Mouse (Mus musculus) spleen, adult 2 months (tissue): ENCODE results near the gene Zfand3. TPM values are rescaled to one million over a fixed set of nuclear protein-coding genes. Genes with fewer than 3 reads are reported as not detected.
A peak's percentile ranks its signal among the peaks of the same experiment; 100 is the strongest.

ENCODE experiments used
- DNase-seq, 2 experiments: peaks; one replicate each; pipeline versions ENCODE4 v3.0.0 to v3.0.0-alpha.2; 2012 to 2021; ENCODE audit warnings: low spot score in 2 of 2, low read depth in 1 of 2
- H3K27ac ChIP-seq: fragments of 200-500 bp; 2 replicates; pipeline ENCODE4 v1.5.1; 2012; ENCODE audit warnings: low read length, inconsistent platforms; ENCODE audit not compliant: insufficient read depth
- H3K27me3 ChIP-seq: fragments of 200-500 bp; 2 replicates; pipeline ENCODE4 v1.6.1; 2012; ENCODE audit warnings: mild to moderate bottlenecking, moderate library complexity, low read length, inconsistent platforms; ENCODE audit not compliant: control insufficient read depth, insufficient read depth
- H3K36me3 ChIP-seq: fragments of 200-500 bp; 2 replicates; pipeline ENCODE4 v1.6.1; 2012; ENCODE audit warnings: mild to moderate bottlenecking, low read length, inconsistent platforms; ENCODE audit not compliant: control insufficient read depth, insufficient read depth
- H3K4me1 ChIP-seq: fragments of 200-500 bp; 2 replicates; pipeline ENCODE4 v1.6.1; 2011; ENCODE audit warnings: inconsistent platforms; ENCODE audit not compliant: control insufficient read depth, insufficient read depth, insufficient read length
- H3K4me3 ChIP-seq: fragments of 200-500 bp; 2 replicates; pipeline ENCODE4 v1.5.1; 2011; ENCODE audit warnings: mild to moderate bottlenecking, inconsistent platforms; ENCODE audit not compliant: insufficient read depth, insufficient read length; ENCODE audit errors: extremely low read depth
- CTCF ChIP-seq: fragments of 200-500 bp; IDR thresholded peaks from 2 replicates; pipeline ENCODE4 v1.5.1; 2011; ENCODE audit warnings: mild to moderate bottlenecking, inconsistent platforms; ENCODE audit not compliant: insufficient read depth, insufficient read length, insufficient replicate concordance; ENCODE audit errors: extremely low read depth
- POLR2A ChIP-seq: fragments of 200-500 bp; IDR thresholded peaks from 2 replicates; pipeline ENCODE4 v1.6.1; 2011; ENCODE audit warnings: low read depth, low read length, inconsistent platforms
- WGBS: fragments of 180-500 bp; shearing (Covaris S2); methylation state at CpG from one replicate; pipeline ENCODE4 v1.1.7; 2018; 5-methylcytosine and 5-hydroxymethylcytosine counted together
- polyA plus RNA-seq: library from polyadenylated mRNA; depleted of rRNA; stranded (reverse); fragments of >200 nt; gene quantifications from 2 replicates; pipeline ENCODE4 v1.2.3, GENCODE M21; 2012

Zfand3 gene
- polyA plus RNA-seq, 1 experiment = 50.5 TPM

DNA sequence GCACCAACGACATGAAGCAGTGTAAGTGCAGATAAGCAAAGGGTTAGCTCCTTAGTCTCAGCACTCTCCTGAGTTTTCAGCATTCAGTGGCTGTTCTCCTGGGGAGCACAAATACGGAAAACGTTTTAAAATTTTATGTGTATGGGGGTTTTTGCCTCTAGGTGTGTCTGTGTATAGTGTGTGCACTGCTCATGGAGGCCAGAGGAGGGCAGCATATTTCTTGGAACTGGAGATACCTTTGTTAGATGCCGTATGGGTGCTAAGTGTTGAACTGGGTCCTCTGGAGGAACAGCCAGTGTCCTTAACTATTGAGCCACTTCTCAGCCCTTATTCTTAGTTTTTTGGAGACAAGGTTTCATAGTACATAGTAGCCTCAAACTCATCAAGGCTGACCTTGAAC lies 10.1 kb downstream of the Zfand3 start:
- Histone ChIP-seq H3K27me3 (no peaks in the 10 kb centered on the region), H3K4me3 (no peak overlapping the region), H3K4me1 (peaks cover 2% of the 10 kb centered on the region; the same call in 1 of the 2 replicates), H3K27ac (no peak overlapping the region), H3K36me3 (no peaks in the 10 kb centered on the region)
- WGBS = 96% methylated on average over 4 of the region's 4 CpGs
- DNase-seq = no peak
- TF ChIP-seq CTCF (no peak), POLR2A (no peak)

DNA sequence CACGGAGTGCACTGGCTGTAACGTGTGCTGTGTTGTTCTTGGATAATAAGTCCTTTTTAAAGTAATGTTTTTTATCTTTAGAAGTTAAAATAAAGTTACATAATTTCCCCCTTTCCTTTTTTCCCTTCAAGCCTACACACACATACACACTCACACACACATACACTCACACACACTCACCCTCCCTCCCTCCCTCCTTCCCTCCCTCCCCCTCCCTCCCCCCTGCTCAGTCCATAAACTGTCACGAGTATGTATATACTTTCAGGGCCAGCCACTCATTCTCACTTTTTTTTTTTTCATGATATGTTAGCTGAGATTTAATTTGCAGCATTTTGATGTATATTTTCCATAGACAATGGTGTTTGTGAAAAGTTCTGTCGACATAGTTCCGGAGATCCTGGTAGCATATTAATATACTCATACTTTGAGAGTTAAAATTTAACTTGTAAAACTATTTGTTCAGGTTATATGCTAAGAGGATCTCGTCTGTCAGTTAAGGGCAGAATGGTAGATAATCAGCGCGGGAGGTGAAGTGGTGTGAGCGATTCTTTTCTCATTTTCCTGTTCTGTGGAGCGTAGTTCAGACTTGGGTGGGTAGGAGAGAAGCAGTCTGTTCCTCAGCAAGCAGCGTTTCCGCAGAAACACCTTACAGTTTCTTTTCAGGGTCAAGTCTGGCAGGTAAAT lies 14.5 kb downstream of the Zfand3 start:
- 90% methylated on average over 12 of the region's 12 CpGs for WGBS
- TF ChIP-seq POLR2A = no peak
- TF ChIP-seq CTCF = no peak
- Histone ChIP-seq H3K4me1 (peaks cover 2% of the 10 kb centered on the region; the same call in 1 of the 2 replicates), H3K27me3 (no peaks in the 10 kb centered on the region), H3K4me3 (no peak overlapping the region), H3K27ac (no peak overlapping the region), H3K36me3 (no peaks in the 10 kb centered on the region)
- no peak for DNase-seq

DNA sequence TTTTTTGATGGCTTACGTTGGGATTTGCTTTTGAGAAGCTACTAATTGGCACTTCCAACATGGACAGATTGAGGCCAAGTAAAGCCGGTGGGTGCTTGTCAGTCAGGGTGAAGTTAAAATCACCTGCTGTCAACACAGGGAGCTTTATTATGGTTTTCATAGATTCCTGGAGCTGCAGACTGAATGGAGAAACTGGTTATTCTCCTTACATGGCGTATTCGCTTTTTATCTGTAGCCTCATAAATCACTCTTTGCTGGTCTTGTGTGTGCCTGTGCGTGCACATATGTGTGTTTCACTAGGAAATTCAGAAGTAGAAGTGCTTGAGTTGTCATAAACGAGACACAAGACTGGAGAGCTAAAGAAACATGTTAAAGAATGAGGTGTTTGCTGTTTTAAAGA lies 15.4 kb downstream of the Zfand3 start:
- 88% methylated on average over 6 of the region's 6 CpGs for WGBS
- no peaks in the 10 kb centered on the region for H3K36me3 ChIP-seq
- no peaks in the 10 kb centered on the region for H3K27me3 ChIP-seq
- peaks cover 2% of the 10 kb centered on the region; the same call in 1 of the 2 replicates for H3K4me1 ChIP-seq
- H3K27ac ChIP-seq = no peak overlapping the region
- DNase-seq = no peak
- no peak for TF ChIP-seq CTCF
- no peak for TF ChIP-seq POLR2A
- H3K4me3 ChIP-seq = no peak overlapping the region

DNA sequence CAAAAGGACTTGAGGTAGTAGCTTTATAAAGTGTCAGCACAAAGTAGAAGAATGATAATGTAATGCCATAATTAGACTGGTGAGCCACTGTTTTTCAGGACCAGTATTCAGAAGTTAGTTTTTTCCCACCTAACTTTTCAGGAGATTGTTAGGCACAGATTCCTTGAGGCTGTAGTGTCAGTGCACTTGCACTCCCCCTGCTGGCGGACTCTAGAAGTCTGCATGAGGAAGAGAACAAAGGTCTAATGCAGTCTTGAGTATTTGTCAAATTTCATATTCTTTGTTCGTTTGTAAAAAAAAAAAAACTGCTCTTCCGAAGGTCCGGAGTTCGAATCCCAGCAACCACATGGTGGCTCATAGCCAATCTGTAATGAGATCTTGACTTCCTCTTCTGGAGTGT lies 20.1 kb downstream of the Zfand3 start:
- Histone ChIP-seq H3K36me3 (no peaks in the 10 kb centered on the region), H3K27me3 (no peaks in the 10 kb centered on the region), H3K27ac (no peak overlapping the region), H3K4me1 (peaks cover 4% of the 10 kb centered on the region; the same call in 1 of the 2 replicates), H3K4me3 (no peak overlapping the region)
- WGBS = 47% methylated on average over 5 of the region's 5 CpGs
- peak in 1 of 2 experiments; percentile 62 for DNase-seq
- peak; percentile 49; the same call in 1 of the 2 replicates for TF ChIP-seq CTCF
- no peak for TF ChIP-seq POLR2A

DNA sequence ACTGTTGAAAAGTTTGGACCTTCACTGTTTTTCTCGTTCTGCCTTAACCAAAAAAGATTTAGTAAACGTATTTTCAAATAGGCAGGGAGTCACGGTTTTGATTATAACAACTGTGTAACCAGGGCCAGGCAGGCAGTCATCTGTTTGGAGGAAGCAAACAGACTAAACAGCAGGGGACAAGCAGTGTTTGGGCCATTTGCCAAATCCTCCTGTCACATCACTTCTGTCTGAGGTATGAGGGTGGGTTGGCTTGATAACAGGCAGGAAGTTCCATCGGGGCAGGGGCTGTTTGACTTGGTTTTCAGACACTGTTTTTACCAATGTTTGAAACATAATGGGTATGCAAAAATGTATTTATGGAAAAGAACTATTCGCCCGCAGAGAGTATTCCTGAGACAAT lies 22.1 kb downstream of the Zfand3 start:
- Histone ChIP-seq H3K27me3 (no peaks in the 10 kb centered on the region), H3K4me3 (no peak overlapping the region), H3K27ac (no peak overlapping the region), H3K4me1 (peaks cover 4% of the 10 kb centered on the region; the same call in 1 of the 2 replicates), H3K36me3 (no peaks in the 10 kb centered on the region)
- DNase-seq = no peak
- TF ChIP-seq CTCF = no peak
- 52% methylated on average over 6 of the region's 6 CpGs for whole genome bisulfite sequencing

DNA sequence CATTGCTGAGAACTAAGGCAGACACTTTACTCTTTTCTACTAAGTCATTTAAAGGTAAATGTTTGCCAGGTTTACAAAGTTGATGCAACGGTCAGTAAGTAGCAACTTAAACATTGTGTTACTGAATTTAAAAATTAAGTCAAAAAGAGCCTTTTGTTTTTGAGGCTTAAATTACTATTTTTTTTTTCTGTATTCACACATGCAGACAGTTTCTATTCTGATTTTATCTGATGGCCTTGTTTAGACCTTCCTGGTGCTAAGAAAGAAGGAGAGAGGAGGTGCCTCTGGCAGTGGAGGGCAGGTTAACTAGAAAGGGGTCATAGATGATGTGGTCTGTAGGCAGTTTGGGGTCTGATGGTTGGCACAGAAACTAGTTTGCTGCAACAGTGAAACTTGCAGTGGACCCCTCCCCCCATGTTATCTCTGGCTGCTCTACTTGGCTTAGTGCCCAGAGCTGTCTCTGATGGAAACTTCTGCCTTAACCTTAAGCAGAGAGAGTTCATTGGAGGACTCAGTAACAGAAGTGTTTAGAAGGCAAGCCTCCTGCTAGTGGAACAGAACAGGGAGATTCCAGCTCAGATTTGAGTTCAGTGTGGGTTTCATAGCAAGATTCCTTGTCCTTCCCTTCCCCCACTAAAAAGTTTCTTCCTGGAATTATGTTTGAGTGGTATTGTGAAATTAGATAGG lies 23.0 kb downstream of the Zfand3 start:
- no peak for TF ChIP-seq POLR2A
- no peak for TF ChIP-seq CTCF
- Histone ChIP-seq H3K4me3 (no peak overlapping the region), H3K36me3 (no peaks in the 10 kb centered on the region), H3K27me3 (no peaks in the 10 kb centered on the region), H3K27ac (no peak overlapping the region), H3K4me1 (peaks cover 4% of the 10 kb centered on the region; the same call in 1 of the 2 replicates)
- 68% methylated on average over 1 of the region's 1 CpGs for WGBS
- DNase-seq = peak in 1 of 2 experiments; percentile 26

DNA sequence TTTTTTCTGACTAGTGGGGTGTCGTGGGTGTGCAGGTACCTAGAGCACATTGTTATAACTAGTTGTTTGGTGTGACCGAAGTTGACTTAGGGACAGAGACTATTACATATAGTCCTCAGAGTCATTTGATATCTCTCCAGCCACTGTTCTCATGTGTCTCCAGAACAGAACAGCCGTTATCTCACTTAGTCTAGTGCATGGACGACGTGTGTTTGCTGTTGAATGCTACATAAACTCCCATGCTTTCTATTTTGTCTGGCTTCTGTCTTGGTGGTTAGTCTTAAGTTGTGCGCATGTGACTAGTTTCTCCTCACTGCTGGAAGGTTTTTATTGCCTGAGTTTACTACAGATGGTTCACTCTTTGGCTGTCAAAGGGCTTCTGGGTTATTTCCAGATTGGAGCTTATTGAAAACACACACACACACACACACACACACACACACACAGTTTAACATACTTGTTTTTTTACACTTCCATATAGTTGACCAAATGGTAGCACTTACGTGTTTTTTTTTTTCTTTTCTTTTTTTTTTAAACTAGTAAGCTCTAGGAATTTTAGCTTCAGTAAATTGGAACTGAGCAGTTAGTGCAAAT lies 25.2 kb downstream of the Zfand3 start:
- TF ChIP-seq POLR2A = no peak
- no peak for TF ChIP-seq CTCF
- Histone ChIP-seq H3K27ac (no peak overlapping the region), H3K4me1 (peaks cover 4% of the 10 kb centered on the region; the same call in 1 of the 2 replicates), H3K27me3 (no peaks in the 10 kb centered on the region), H3K36me3 (no peaks in the 10 kb centered on the region), H3K4me3 (no peak overlapping the region)
- 80% methylated on average over 7 of the region's 7 CpGs for WGBS
- DNase-seq = no peak
